Mouse (Mus musculus) neutrophil, adult 5-6 weeks (primary cell): ENCODE results near the gene Tmem240. TPM values are rescaled to one million over a fixed set of nuclear protein-coding genes. Genes with fewer than 3 reads are reported as not detected.
"Not testable (repeated sequence)": the region's sequence is repeated elsewhere in the genome, so short reads cannot be mapped to it uniquely, and the experiment has no call there.

Source experiments
- ATAC-seq: fragments of 151-379, 151-347 bp; 2 replicates; pipeline ENCODE4 v1.8.0; 2017; ENCODE audit warnings: mild to moderate bottlenecking, moderate TSS enrichment; ENCODE audit not compliant: insufficient number of reproducible peaks, poor library complexity, low FRiP score, severe bottlenecking; ENCODE audit errors: extremely low read depth
- total RNA-seq: library from RNA; stranded (forward); fragments of 200-1000 nt; gene quantifications from 2 replicates; pipeline ENCODE4 v1.2.3, GENCODE M21; 2017

Tmem240 gene
- total RNA-seq, 1 experiment from 2014 or later = 0.12 TPM

DNA sequence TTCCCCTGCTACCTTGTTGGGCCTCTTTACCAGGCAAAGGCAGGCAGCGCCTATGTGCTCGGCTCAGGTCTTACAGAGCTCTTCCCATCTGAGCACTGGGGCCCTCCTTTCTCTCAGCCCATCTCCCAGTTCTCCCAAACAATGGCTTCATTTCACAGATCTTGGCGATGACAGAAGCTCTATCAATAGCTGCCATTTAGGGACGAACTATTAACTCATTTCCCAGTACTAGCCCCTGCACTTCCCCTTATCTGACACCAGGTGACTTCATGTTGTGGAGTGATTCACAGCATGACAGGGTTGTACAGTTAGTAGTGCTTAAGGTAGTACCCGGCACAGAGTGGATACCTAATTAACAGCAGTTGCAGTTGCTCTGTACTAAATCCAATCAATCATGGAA is 51.2 kb downstream of the Tmem240 start, which contains the start of gene Tmem88b:
TSS of gene Tmem88b (minus strand) at position 56 of the 400 bp plus-strand sequence.
- no peak for ATAC-seq

DNA sequence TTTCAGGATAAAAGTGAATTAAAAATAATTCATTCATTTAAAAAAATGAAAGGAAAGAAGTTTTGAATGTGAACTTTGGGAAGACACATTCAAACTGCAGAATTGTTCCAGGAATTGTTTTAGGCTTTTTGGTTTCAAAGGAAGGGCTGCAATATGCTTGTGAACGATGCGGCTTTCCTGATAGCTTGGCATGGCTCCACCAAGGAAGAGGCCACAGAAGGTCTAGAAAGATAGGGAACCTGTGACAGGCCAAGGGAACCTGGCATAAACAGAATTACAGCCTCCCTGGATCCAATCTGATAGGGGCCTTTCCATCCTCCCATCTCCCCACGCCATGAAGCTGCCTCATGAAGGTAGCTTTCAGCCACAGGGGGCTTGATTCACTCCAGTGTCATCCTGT is 53.7 kb downstream of the Tmem240 start:
- ATAC-seq = no peak

DNA sequence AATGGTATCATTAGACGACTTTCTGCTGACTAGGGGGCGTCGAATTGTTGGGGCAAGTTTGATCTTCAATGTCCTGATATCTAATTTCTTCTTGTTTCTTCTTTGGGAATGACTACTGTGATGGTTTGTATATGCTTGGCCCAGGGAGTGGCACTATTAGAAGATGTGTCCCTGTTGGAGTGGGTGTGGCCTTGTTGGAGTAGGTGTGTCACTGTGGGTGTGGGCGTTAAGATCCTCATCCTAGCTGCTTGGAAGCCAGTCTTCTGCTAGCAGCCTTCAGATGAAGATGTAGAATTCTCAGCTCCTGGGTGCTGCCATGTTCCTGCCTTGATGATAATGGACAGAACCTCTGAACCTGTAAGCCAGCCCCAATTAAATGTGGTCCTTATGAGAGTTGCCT is 54.2 kb downstream of the Tmem240 start:
- not testable (repeated sequence) for ATAC-seq

DNA sequence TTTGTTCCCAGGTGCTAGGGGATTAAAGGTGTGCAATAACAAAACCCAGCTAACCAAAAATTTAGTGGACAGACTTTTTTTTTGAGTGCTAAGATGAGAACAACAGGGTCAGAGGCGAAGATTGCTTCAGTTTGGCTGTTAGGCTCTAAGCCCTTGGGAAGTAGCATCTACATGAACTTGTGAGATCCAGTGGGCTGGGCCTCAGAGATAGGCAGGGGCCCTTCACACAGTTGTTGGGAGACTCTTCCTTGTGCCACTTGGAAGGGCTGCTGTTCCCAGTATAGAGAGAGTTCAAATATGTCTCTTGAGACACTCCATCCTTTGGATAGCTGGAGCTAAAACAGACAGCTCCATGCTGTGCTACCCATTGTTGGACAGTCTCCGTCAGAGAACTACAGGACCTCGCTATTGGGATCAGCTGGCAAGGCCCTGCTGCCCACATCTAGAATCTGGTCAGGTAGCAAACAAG is 55.5 kb downstream of the Tmem240 start, which contains the start of gene Ankrd65:
TSS of gene Ankrd65 (plus strand) at position 419 of the 469 bp plus-strand sequence.
- ATAC-seq = no peak

Other genes starting within 250 kb of the Tmem240 start
- gene Gnb1, start 243.4 kb upstream of the Tmem240 start, total RNA-seq = 120 and 143 TPM in 2 replicates
- gene Nadk, start 172.4 kb upstream of the Tmem240 start, total RNA-seq = 281 and 295 TPM in 2 replicates
- 10.0 and 11.3 TPM in 2 replicates for gene Slc35e2, start 133.4 kb upstream of the Tmem240 start, total RNA-seq
- gene Cdk11b, start 109.9 kb upstream of the Tmem240 start, total RNA-seq = 135 and 137 TPM in 2 replicates
- not detected in 2 replicates for gene Gm10563, start 89.4 kb upstream of the Tmem240 start, total RNA-seq
- 0.74 and 0.93 TPM in 2 replicates for gene Mmp23, start 81.4 kb upstream of the Tmem240 start, total RNA-seq
- 37.0 and 38.5 TPM in 2 replicates for gene Mib2, start 65.6 kb upstream of the Tmem240 start, total RNA-seq
- 0.23 and 0.37 TPM in 2 replicates for gene Fndc10, start 40.5 kb upstream of the Tmem240 start, total RNA-seq
- 148 and 173 TPM in 2 replicates for gene Ssu72, start 30.0 kb upstream of the Tmem240 start, total RNA-seq
- gene Atad3a, start 26.3 kb downstream of the Tmem240 start, total RNA-seq = 41.5 and 55.2 TPM in 2 replicates
- 0.12 and 0.37 TPM in 2 replicates for gene Vwa1, start 39.9 kb downstream of the Tmem240 start, total RNA-seq
- 0.12 TPM in 1 of 2 replicates, not detected in the other for gene Tmem88b, start 51.1 kb downstream of the Tmem240 start, total RNA-seq
- not detected in 2 replicates for gene Ankrd65, start 55.6 kb downstream of the Tmem240 start, total RNA-seq
- gene Mrpl20, start 68.1 kb downstream of the Tmem240 start, total RNA-seq = 30.4 and 33.5 TPM in 2 replicates
- gene Ccnl2, start 77.7 kb downstream of the Tmem240 start, total RNA-seq = 394 and 410 TPM in 2 replicates
- 129 and 133 TPM in 2 replicates for gene Aurkaip1, start 96.5 kb downstream of the Tmem240 start, total RNA-seq
- gene Mxra8, start 104.9 kb downstream of the Tmem240 start, total RNA-seq = 0.47 and 2.3 TPM in 2 replicates
- gene Dvl1, start 112.6 kb downstream of the Tmem240 start, total RNA-seq = 32.8 and 39.2 TPM in 2 replicates
- 1.4 and 1.8 TPM in 2 replicates for gene Tas1r3, start 128.6 kb downstream of the Tmem240 start, total RNA-seq
- 2.3 and 10.1 TPM in 2 replicates for gene Cptp, start 134.6 kb downstream of the Tmem240 start, total RNA-seq
- 25.4 and 26.8 TPM in 2 replicates for gene Ints11, start 134.7 kb downstream of the Tmem240 start, total RNA-seq
- 10.1 and 10.3 TPM in 2 replicates for gene Pusl1, start 157.0 kb downstream of the Tmem240 start, total RNA-seq
- 15.7 and 17.5 TPM in 2 replicates for gene Acap3, start 157.0 kb downstream of the Tmem240 start, total RNA-seq
- 87.4 and 90.2 TPM in 2 replicates for gene Ube2j2, start 209.0 kb downstream of the Tmem240 start, total RNA-seq
- gene C1qtnf12, start 227.5 kb downstream of the Tmem240 start, total RNA-seq = 1.6 and 3.6 TPM in 2 replicates